Mouse (Mus musculus) midbrain, embryonic 13.5 days (tissue): ENCODE measurements around the gene Kcnh3. TPM values are rescaled to one million over a fixed set of nuclear protein-coding genes. Genes with fewer than 3 reads are reported as not detected.
A peak's percentile ranks its signal among the peaks of the same experiment; 100 is the strongest.
"Not testable (repeated sequence)": the region's sequence is repeated elsewhere in the genome, so short reads cannot be mapped to it uniquely, and the experiment has no call there.

Source experiments
- ATAC-seq: fragments of 200-750 bp; cut with Nextera tagmentation; 2 replicates; pipeline ENCODE4 v1.8.0; 2017; ENCODE audit warnings: mild to moderate bottlenecking, moderate TSS enrichment, moderate library complexity
- H3K27ac ChIP-seq: fragments of 300-500 bp; sonication (generic); 2 replicates; pipeline ENCODE4 v1.5.1; 2015; ENCODE audit warnings: inconsistent platforms, mild to moderate bottlenecking, moderate library complexity
- H3K27me3 ChIP-seq: fragments of 300-500 bp; sonication (generic); 2 replicates; pipeline ENCODE4 v1.6.1; 2015; ENCODE audit warnings: mild to moderate bottlenecking, inconsistent platforms
- H3K36me3 ChIP-seq: fragments of 300-500 bp; sonication (generic); 2 replicates; pipeline ENCODE4 v1.6.1; 2015; ENCODE audit warnings: mild to moderate bottlenecking, inconsistent platforms
- H3K4me1 ChIP-seq: fragments of 300-500 bp; sonication (generic); replicated peaks from 2 replicates; pipeline ENCODE4 v1.6.1; 2015; ENCODE audit warnings: inconsistent platforms
- H3K4me2 ChIP-seq: fragments of 300-500 bp; sonication (generic); replicated peaks from 2 replicates; pipeline ENCODE4 v1.6.1; 2015; ENCODE audit warnings: moderate library complexity, mild to moderate bottlenecking, inconsistent platforms
- H3K4me3 ChIP-seq: fragments of 300-500 bp; sonication (generic); replicated peaks from 2 replicates; pipeline ENCODE4 v1.5.1; 2015; ENCODE audit warnings: mild to moderate bottlenecking, inconsistent platforms
- H3K9ac ChIP-seq: fragments of 300-500 bp; sonication (generic); replicated peaks from 2 replicates; pipeline ENCODE4 v1.6.1; 2015; ENCODE audit warnings: mild to moderate bottlenecking, inconsistent platforms
- H3K9me3 ChIP-seq: fragments of 300-500 bp; sonication (generic); 2 replicates; pipeline ENCODE4 v1.6.1; 2016; ENCODE audit warnings: mild to moderate bottlenecking, inconsistent platforms
- WGBS: fragments of 180-500 bp; shearing (Covaris S2); methylation state at CpG from one replicate; pipeline ENCODE4 v1.1.7; 2015; 5-methylcytosine and 5-hydroxymethylcytosine counted together
- polyA plus RNA-seq: library from polyadenylated mRNA; unstranded; fragments of >200 nt; fragmentation: Nextera tagmentation; extraction: Ambion mirVana; gene quantifications from 2 replicates; pipeline ENCODE4 v1.2.1, GENCODE M21; 2015

The Kcnh3 gene
- polyA plus RNA-seq, 1 experiment from 2014 or later = 0.61 TPM

DNA sequence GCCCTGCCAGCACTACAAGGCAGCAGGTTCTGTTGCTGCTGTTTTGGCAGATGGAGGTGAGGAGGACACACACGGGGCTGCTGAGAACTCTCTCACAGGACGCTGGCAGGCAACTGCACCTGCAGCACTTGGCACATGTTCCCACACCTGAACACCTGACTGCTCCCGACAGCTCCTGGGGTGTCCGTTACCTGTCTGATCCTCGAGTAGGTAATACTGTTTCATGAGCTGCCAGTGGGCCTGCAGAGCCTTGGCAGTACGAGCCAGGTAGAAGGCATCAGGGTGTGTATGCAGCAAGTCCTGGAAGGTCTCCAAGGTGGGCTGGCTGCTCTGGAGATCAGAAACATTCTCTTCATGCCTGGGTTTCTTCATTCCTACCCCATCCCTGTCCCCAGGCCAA, 22.1 kb downstream of the Kcnh3 start:
- H3K4me3 ChIP-seq, H3K27me3 ChIP-seq, H3K4me2 ChIP-seq, H3K9ac ChIP-seq, H3K27ac ChIP-seq, ATAC-seq, H3K9me3 ChIP-seq: not testable (repeated sequence)
- WGBS = 94% methylated on average over 6 of the region's 6 CpGs
- peaks cover 79% of the 10 kb centered on the region for H3K36me3 ChIP-seq
- peaks cover 12% of the 10 kb centered on the region for H3K4me1 ChIP-seq

DNA sequence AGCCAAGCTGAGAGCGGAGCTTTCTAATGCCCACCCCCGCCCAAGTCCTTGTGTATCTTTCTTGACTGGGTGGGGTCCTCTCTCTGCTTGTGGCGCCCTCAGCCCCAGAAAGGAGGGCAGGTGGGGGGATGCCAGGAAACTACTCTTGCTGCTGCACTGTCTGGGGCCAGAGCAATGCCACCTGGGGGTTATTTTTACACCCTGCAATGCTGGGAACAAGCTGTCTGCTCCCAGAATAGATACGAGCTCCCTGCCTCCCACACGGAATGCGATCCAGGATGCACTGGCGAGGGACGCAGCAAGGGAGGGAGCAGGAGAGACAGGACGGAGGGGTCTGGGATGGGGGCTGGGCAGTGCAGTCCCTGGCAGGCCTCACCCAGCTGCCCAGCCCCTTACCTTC, 24.3 kb downstream of the Kcnh3 start:
- Histone ChIP-seq H3K4me1 (peaks cover 26% of the 10 kb centered on the region), H3K36me3 (peaks cover 59% of the 10 kb centered on the region), H3K27ac (no peak overlapping the region), H3K9me3 (no peaks in the 10 kb centered on the region), H3K27me3 (no peaks in the 10 kb centered on the region), H3K9ac (no peak overlapping the region), H3K4me3 (no peak overlapping the region), H3K4me2 (no peak overlapping the region)
- no peak for ATAC-seq
- 91% methylated on average over 9 of the region's 9 CpGs for WGBS

GRCm38 (mm10) chr15:99249938-99250337, 25.3 kb downstream of the Kcnh3 start:
- Histone ChIP-seq H3K27ac (no peak overlapping the region), H3K4me1 (peaks cover 26% of the 10 kb centered on the region), H3K4me2 (0 out of 2 replicates have a peak overlapping the region, but pooled peaks have one; percentile 93), H3K36me3 (peaks cover 50% of the 10 kb centered on the region), H3K4me3 (no peak overlapping the region), H3K9me3 (no peaks in the 10 kb centered on the region), H3K27me3 (no peaks in the 10 kb centered on the region), H3K9ac (0 out of 2 replicates have a peak overlapping the region, but pooled peaks have one; percentile 28)
- ATAC-seq = no peak
- 92% methylated on average over 11 of the region's 11 CpGs for WGBS

GRCm38 (mm10) chr15:99251111-99251510, 26.4 kb downstream of the Kcnh3 start:
- not testable (repeated sequence) for H3K27me3 ChIP-seq, H3K27ac ChIP-seq, H3K9me3 ChIP-seq, ATAC-seq
- peaks cover 38% of the 10 kb centered on the region for H3K36me3 ChIP-seq
- peaks cover 26% of the 10 kb centered on the region for H3K4me1 ChIP-seq
- peak overlapping the region; percentile 93 for H3K4me2 ChIP-seq
- under 1% methylated on average over 14 of the region's 15 CpGs for WGBS
- peak overlapping the region; percentile 50 for H3K4me3 ChIP-seq
- peak overlapping the region; percentile 68 for H3K9ac ChIP-seq

GRCm38 (mm10) chr15:99251626-99252380, 27.1 kb downstream of the Kcnh3 start, which contains the start of gene Mcrs1:
Mcrs1 (minus strand) TSS chr15:99251961.
- Histone ChIP-seq H3K27me3 (no peaks in the 10 kb centered on the region), H3K9me3 (no peaks in the 10 kb centered on the region), H3K4me2 (peak within 1 kb of the TSS; percentile 93), H3K9ac (peak within 1 kb of the TSS; percentile 68), H3K27ac (peak within 1 kb of the TSS; percentile 93), H3K4me1 (peaks cover 26% of the 10 kb centered on the region), H3K4me3 (peak within 1 kb of the TSS; percentile 50), H3K36me3 (peaks cover 31% of the 10 kb centered on the region)
- peak; percentile 92 for ATAC-seq
- 0% methylated on average over 52 of the region's 52 CpGs for WGBS

DNA sequence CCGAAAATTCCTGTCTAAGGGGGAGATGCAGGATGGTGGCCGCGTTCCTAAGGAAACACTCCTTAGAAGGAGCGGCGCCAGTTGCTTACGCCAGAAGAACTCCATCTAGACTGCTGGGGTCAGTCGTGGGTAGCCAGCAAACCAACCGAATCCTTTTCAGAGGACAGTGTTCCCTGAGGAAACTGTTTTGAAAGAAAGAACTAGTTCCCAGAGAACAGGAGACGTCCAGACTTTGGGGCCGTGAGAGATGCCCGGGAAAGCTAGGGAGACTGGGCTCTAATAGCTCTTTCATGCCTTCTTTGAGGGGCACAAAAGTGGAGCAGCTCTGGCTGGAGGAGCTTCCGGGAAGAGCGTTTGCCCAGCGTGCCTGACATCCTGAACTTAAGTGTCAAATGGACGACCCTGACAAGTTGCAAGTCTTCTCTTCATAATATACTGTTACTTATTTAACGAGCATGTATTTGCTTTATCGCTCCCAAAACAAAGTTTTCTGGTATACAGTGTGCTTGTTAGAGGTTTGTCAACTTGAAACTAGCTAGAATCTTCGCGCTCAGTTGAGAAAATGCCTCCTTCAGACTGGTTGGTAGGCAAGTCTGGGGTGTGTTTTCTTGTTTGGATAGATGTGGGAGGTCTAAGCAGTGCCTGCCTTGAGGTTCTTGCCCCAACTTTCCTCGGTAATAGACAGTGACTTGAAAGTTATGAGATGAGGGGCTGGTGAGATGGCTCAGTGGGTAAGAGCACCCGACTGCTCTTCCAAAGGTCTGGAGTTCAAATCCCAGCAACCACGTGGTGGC, 27.9 kb downstream of the Kcnh3 start:
- Histone ChIP-seq H3K4me2 (peak overlapping the region; percentile 93), H3K27me3 (no peaks in the 10 kb centered on the region), H3K4me3 (peak overlapping the region; percentile 50), H3K27ac (peak overlapping the region; percentile 93), H3K4me1 (peaks cover 26% of the 10 kb centered on the region), H3K36me3 (peaks cover 23% of the 10 kb centered on the region), H3K9me3 (no peaks in the 10 kb centered on the region), H3K9ac (peak overlapping the region; percentile 66)
- ATAC-seq = peak; percentile 45
- 5% methylated on average over 22 of the region's 22 CpGs for WGBS

- H3K9me3 ChIP-seq, H3K9ac ChIP-seq, H3K27ac ChIP-seq, ATAC-seq, H3K27me3 ChIP-seq: not testable (repeated sequence)
- peak overlapping the region; percentile 93 for H3K4me2 ChIP-seq
- H3K4me1 ChIP-seq = peaks cover 26% of the 10 kb centered on the region
- peak overlapping the region; percentile 50 for H3K4me3 ChIP-seq
- 43% methylated on average over 2 of the region's 2 CpGs for WGBS
- peaks cover 18% of the 10 kb centered on the region for H3K36me3 ChIP-seq
Observed at GRCm38 (mm10) chr15:99253175-99253479, 28.5 kb downstream of the Kcnh3 start.

DNA sequence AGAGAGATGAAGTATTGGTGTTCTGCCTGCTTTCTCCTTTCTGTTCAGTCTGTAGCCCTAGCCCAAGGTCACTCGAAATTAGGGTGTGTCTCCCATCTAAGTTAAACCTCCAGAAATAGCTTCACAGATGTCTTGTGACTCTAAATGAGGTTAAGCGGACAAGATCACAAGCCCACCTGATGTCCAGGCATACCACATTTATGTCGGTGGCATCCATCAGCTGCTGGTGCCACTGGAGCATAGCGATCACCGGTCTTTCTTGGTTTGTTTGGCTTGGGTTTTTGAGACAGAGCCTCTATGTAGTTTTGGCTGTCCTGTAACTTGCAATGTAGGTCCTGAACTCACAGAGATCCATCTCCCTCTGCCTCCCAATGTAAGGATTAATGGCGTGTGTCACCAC, 29.1 kb downstream of the Kcnh3 start:
- H3K27ac ChIP-seq = no peak overlapping the region
- no peak overlapping the region for H3K9ac ChIP-seq
- ATAC-seq = no peak
- H3K4me1 ChIP-seq = peaks cover 26% of the 10 kb centered on the region
- no peaks in the 10 kb centered on the region for H3K9me3 ChIP-seq
- no peaks in the 10 kb centered on the region for H3K27me3 ChIP-seq
- over 99% methylated on average over 6 of the region's 6 CpGs for WGBS
- no peak overlapping the region for H3K4me3 ChIP-seq
- H3K4me2 ChIP-seq = no peak overlapping the region
- peaks cover 11% of the 10 kb centered on the region for H3K36me3 ChIP-seq

DNA sequence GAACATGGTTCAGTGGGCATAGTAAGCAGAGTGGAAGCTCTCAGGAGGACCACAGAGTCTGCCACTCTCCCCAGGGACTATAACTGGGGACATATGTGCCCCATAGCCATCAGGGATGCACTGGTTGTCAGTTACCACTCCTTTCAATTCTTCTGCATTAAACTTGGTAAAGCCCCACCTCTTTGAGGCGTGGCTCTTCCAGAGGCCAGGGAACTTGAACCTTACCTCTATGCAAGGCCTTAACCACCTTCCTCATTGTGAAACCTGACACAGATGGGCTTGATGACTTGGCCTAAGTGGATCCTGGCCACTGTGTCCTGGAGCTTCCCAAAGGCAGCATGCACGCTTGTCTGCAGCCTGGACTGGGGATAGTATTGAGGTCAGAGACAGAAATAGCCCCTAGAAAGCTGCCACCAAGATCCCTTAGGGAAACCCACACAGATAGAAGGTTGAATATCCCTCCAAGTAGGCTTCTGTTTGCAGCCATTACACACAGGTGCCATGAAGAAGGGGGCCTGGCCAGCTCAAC, 29.9 kb downstream of the Kcnh3 start:
- Histone ChIP-seq H3K4me3 (no peak overlapping the region), H3K9ac (no peak overlapping the region), H3K36me3 (peaks cover 4% of the 10 kb centered on the region; the same call in 1 of the 2 replicates), H3K9me3 (no peaks in the 10 kb centered on the region), H3K27ac (no peak overlapping the region), H3K27me3 (no peaks in the 10 kb centered on the region), H3K4me1 (peaks cover 26% of the 10 kb centered on the region), H3K4me2 (no peak overlapping the region)
- ATAC-seq = no peak
- WGBS = 83% methylated on average over 2 of the region's 2 CpGs

- Histone ChIP-seq H3K9ac (no peak overlapping the region), H3K36me3 (no peaks in the 10 kb centered on the region), H3K9me3 (no peaks in the 10 kb centered on the region), H3K4me1 (peaks cover 25% of the 10 kb centered on the region), H3K4me2 (no peak overlapping the region), H3K27me3 (no peaks in the 10 kb centered on the region), H3K27ac (no peak overlapping the region), H3K4me3 (no peak overlapping the region)
- ATAC-seq = no peak
- 86% methylated on average over 6 of the region's 6 CpGs for WGBS
Observed at GRCm38 (mm10) chr15:99255241-99255749, 30.6 kb downstream of the Kcnh3 start.

DNA sequence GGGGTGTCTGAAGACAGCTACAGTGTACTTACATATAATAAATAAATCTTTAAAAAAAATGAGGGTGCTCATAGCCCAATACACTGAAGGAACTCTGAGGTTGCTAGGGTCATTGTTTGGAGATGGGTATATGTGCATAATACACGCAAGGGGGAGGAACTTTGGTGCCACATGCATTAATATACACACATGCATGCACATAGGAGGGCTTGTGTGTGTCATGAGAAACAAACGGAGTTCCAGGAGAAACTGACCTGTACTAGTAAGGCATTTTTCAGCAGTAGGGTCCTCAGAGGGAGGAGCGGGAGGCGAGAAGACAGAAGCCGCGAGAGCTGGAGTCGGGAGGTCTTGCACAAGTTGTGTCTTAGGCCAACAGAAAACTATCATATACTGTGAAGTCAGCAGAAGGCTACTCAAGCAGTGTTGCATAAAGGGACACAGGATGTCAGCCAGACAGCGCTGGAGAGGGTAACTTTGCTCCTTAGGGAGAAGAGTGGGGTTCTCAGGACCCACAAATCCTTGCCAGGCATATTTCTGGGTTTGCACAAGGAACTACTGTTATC, 34.6 kb downstream of the Kcnh3 start:
- Histone ChIP-seq H3K27me3 (no peaks in the 10 kb centered on the region), H3K4me3 (no peak overlapping the region), H3K36me3 (no peaks in the 10 kb centered on the region), H3K4me2 (peak overlapping the region; percentile 40), H3K9me3 (no peaks in the 10 kb centered on the region), H3K4me1 (0 out of 2 replicates have a peak, but pooled peaks cover 6% of the 10 kb centered on the region), H3K27ac (peak overlapping the region; percentile 10; the same call in 1 of the 2 replicates), H3K9ac (no peak overlapping the region)
- ATAC-seq = peak; percentile 37
- WGBS = 68% methylated on average over 8 of the region's 8 CpGs
